Mouse (Mus musculus) inflammation-experienced regulatory T-cells, adult 6 months (primary cell): ENCODE measurements around the gene Nhsl1. TPM values are rescaled to one million over a fixed set of nuclear protein-coding genes. Genes with fewer than 3 reads are reported as not detected.

Source experiments
- ATAC-seq: one replicate; pipeline ENCODE4 v1.8.0; 2017
- polyA plus RNA-seq, 3 experiments: library from polyadenylated mRNA; unstranded; fragments of 100-300 nt; shearing (Covaris generic); gene quantifications; one replicate each; pipeline ENCODE4 v1.2.1; 2017

Nhsl1 gene
- polyA plus RNA-seq, 3 experiments from 2014 or later = 1.4 to 2.2 TPM; not detected in 1

- no peak for ATAC-seq
These were observed 85.2 kb downstream of the Nhsl1 start for GRCm38 (mm10) chr10:18403992-18404391.

- ATAC-seq = no peak
These were observed 85.9 kb downstream of the Nhsl1 start for GRCm38 (mm10) chr10:18404679-18405078.

- ATAC-seq = peak; percentile 54
These were observed 88.5 kb downstream of the Nhsl1 start for GRCm38 (mm10) chr10:18407062-18407830.

- ATAC-seq = no peak
These were observed 89.3 kb downstream of the Nhsl1 start for GRCm38 (mm10) chr10:18408128-18408527.

- ATAC-seq = no peak
These were observed 89.8 kb downstream of the Nhsl1 start for GRCm38 (mm10) chr10:18408635-18409034.

- no peak for ATAC-seq
These were observed 90.3 kb downstream of the Nhsl1 start for GRCm38 (mm10) chr10:18409068-18409467.

- no peak for ATAC-seq
These were observed 92.5 kb downstream of the Nhsl1 start for GRCm38 (mm10) chr10:18411266-18411665.

- no peak for ATAC-seq
These were observed 97.2 kb downstream of the Nhsl1 start for GRCm38 (mm10) chr10:18415946-18416345.

- ATAC-seq = no peak
These were observed 99.4 kb downstream of the Nhsl1 start for GRCm38 (mm10) chr10:18418160-18418559.

GRCm38 (mm10) chr10:18419508-18419907 lies 100.7 kb downstream of the Nhsl1 start:
- ATAC-seq = no peak

GRCm38 (mm10) chr10:18420259-18421000 lies 101.6 kb downstream of the Nhsl1 start:
- no peak for ATAC-seq

- ATAC-seq = no peak
These were observed 104.2 kb downstream of the Nhsl1 start for GRCm38 (mm10) chr10:18422968-18423367.

- ATAC-seq = no peak
These were observed 104.8 kb downstream of the Nhsl1 start for GRCm38 (mm10) chr10:18423557-18423956.

GRCm38 (mm10) chr10:18427866-18428265 lies 109.1 kb downstream of the Nhsl1 start:
- no peak for ATAC-seq

GRCm38 (mm10) chr10:18429533-18429932 lies 110.7 kb downstream of the Nhsl1 start:
- no peak for ATAC-seq

GRCm38 (mm10) chr10:18430141-18430540 lies 111.4 kb downstream of the Nhsl1 start:
- ATAC-seq = no peak

- ATAC-seq = no peak
These were observed 112.2 kb downstream of the Nhsl1 start for GRCm38 (mm10) chr10:18430973-18431372.

GRCm38 (mm10) chr10:18431546-18431945 lies 112.8 kb downstream of the Nhsl1 start:
- no peak for ATAC-seq

- no peak for ATAC-seq
These were observed 116.7 kb downstream of the Nhsl1 start for GRCm38 (mm10) chr10:18435454-18435853.

GRCm38 (mm10) chr10:18435938-18436337 lies 117.2 kb downstream of the Nhsl1 start:
- no peak for ATAC-seq

- ATAC-seq = no peak
These were observed 118.8 kb downstream of the Nhsl1 start for GRCm38 (mm10) chr10:18437584-18437983.

- ATAC-seq = no peak
These were observed 127.0 kb downstream of the Nhsl1 start for GRCm38 (mm10) chr10:18445603-18446358.

GRCm38 (mm10) chr10:18446359-18446820 lies 127.6 kb downstream of the Nhsl1 start:
- ATAC-seq = no peak
